Mouse (Mus musculus): Measurements from ENCODE around the gene Oas2.

Gene Oas2

DNA sequence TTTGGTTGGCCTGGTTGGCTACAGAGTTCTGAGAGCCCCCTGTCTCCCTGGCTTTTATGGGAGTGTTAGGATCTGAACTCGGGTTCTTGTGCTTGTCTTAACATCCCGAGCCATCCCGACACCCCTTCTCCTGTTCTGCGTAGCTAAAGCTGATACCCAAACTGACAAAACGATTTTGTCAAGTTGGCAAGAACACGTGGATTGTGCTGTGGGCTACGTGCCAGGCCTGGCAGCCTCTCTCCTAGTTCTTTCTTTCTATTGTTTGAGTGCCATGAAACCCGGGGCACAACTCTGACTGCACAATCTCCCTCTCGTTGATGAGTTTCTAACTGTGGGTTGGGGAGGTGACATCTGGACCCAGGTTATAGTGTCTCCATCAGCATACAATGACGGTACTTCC lies 20.3 kb downstream of the Oas2 start:
- DNase-seq = no peak

DNA sequence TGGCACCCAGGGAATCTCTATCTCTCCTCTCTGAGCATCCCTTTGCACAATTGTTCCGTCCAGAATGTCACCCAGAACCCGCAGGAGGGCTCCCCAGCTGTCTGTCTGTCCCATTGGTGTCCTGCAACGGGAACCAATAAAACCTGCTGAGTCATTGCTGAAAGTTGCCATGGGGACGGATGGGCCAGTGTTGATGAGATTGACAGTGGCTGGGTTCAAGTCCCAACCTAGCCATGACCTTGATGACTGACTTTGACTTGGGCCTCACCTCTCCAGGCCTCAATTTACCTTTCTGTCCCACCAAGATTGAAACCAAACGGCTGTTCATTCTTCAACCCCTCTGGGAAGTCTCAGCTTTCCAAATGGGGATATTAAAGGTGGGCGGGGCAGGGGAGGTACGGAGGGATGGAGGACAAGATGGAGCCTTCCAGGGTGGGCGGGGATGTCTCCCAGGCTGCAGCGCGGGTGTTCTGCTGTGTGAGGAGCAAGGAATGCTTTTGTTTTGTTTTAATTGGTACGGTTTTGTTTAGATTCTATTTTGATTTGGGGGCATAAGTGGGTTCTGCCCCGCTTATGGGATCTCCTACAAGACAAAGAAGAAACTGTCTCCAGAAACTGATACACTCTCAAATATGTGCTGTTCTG lies 23.7 kb downstream of the Oas2 start:
- no peak for DNase-seq

DNA sequence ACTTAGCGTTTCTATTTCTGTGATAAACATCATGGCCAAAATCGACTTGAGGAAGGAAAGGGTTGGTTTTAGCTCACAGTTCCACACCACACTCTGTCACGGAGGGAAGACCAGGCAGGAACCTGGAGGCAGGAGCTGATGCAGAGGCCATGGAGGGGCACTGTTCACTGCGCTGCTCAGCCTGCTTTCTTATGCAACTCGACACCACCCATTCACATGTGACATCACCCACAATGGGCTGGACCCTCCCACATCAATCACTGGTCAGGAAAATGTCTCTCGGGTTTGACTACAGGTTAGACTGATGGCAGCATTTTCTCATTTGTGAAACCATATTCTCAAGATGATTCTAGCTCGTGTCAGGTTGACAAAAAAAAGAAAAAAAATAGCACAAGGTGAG lies 28.6 kb downstream of the Oas2 start:
- DNase-seq = no peak

DNA sequence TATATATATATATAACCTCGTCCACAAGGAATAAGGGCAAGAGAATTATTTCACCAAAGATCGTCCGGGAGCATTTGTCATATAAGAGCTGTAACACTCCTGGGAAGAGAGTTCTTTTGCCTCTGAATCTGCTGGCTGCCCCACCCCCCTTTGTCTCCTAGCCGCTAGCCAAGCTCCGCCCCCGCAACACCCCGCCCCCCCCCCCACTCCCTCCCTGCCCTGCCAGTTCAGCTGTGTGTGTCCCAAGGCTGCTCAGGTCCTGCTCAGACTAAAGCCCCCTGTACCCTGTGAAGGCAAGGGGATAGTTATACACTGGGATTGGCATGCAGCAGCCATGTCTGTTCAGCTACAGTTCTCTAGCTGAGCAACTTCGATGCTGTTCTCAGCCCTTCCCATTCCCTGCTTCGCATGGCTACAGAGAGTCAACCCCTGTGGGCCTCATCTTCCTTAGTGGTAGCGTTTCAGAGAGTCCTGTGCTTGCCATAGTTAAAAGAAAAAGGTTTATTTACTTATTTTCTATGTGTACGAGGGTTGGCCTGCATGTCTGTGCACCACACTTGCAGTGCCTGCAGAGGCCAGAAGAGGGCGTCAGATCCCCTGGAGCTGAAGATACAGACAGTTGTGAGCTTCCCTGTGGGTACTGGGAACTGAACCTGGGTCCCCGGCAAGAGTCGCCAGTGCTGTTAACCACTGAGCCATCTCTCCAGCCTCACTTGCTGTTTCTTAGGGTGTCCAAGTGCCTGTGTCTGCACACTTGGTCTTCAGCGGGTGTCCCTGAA lies 30.9 kb downstream of the Oas2 start:
- no peak for DNase-seq

DNA sequence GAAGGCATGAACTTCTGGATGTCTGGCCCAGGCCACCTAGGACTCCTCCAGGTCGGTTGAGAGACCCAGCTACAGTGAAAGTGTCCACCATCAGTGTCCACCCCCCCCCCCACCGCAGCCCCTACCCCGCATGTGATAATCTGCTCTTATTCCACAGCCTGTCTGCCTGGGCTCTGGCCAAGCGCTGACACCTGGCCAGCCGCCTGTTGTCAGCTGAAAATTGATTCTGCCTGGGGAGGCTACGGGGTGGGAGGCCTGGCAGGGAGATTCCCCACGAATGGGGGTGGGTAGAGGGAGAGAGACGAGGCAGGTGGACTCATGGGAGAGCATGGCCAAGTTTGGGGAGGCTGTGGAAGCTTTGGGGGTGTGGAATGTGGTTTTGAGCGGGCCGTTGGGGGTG lies 32.5 kb downstream of the Oas2 start:
- no peak for DNase-seq

DNA sequence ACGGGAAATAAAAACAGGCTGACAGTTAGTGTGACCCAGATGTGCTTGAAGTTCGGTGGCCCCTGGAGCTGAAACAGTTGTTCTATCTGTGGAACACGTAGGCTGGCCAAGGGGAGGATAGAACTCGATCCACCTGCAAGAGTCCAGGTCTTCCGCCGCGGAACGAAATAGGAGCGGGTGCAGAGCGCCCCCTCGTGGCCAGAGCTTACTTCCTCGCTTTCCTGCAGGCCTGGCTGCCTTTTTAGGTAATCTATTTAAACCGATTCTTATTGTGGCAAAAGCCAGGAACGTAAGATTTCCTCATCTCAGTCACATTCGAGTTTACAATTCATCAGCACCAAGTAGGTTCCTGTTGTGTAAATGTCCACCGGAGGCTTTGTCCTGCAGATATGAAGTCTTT lies 35.3 kb downstream of the Oas2 start:
- no peak for DNase-seq

DNA sequence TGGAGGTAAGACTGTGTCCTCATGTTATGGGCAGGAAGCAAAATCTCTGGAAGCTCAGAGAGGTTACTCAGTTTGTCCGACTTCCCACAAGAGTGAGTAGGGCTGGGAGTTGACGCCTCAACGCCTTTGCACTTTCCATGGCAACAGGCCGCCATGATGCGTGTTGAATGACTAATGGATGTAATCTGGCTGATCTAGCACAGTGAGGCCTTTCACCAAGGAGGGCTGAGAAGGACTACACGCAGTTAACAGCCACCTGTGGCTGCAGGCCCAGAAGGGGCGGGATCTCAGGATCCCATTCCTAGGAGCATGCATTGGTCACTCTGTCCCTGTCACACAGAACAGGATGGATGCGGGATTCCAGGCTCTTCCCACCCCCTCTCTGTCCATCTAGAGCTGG lies 36.9 kb downstream of the Oas2 start:
- DNase-seq = no peak

DNA sequence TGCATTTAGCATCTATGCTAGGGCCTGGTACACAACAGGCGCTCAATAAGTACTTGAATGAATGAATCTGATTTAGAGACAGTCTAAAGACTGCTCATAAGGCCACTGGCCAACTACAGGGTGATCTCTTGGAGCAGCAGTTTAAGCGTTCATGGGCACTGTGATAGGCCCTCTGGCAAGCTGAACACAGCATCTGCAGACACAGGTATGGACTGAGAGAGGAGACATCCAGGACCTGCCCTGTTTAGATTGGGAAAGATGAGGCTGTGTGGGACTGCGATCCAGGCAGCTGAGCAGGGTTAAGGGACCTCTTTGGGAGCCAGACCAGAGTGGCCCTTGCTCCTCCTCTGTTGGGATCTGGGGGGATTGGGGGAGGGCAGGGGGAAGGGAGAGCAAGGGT lies 37.8 kb downstream of the Oas2 start, which contains the start of gene Dtx1:
TSS of gene Dtx1 (minus strand) at position 101 of the 400 bp plus-strand sequence.
- no peak for DNase-seq

DNA sequence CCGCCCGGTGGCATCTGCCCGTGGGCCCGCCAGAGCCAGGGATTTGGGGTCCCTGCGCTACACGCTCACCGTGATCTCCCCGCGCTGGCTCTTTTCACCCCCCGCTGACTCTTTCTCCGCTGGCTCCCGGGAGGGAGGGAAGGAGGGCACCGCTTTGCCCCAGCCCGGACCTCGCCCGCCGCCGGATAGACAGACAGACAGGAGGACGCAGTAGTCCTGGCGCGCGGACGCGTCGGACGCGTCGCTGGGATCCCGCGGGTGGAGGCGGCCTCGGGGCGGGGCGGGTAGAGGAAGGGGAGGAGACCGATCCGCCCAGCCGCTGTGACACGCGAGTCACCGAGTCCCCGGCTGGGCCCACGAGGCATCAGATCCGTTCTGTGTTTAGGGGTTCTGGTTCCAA lies 38.2 kb downstream of the Oas2 start:
- DNase-seq = peak; percentile 95

DNA sequence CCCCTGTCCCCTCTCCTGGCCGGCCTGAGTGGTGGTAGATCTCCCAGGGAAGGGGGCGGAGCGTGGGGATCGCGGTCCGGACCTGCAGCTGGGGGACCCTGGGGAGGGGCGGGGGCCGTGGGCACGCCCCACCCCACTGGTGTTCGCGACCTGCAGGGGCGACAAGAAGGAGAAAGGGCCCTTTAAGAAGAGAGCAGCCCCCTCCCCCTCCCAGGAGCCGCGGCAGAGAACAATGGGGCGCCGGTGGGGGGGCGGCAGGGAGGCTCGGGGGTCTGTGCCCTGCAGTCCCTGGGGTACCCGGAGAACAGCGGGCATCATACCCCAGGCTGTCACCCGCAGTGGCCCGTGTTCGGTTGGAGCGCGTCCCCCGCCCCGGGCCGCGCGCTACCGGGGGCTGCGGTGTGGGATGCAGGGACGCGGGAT lies 38.8 kb downstream of the Oas2 start:
- peak; percentile 91 for DNase-seq

DNA sequence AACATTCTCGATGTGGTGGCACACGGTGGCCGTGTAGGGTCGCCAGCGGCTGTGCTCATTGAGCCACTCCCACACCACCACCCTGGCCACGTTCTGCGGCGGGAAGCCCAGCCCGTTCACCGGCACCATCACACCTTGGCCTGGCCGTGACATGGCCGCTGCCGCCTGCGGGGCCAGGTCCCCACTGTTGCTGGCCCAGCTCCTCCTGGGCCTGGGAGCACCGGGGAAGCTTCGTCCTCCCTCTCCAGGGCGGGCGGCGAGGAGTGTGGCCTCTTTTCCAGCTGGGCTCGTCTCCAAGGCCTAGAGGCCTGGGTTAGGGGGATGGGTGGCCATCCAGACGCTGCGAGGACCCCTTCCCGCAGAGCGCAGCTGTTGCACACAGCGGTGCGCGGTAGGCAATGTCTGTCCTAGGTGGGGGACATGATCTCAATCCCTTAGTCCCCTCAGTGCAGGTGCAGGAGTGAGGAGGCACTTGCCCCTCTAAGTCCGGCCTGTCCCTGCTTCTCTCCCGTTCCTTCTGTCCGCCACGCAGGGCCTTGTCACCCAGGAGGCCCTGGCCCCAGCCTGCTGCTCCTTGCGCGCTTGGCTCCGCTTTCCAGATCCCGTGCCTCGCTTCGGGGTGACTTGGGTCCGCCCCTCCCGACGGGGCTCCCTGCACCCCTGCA lies 39.4 kb downstream of the Oas2 start:
- DNase-seq = no peak

DNA sequence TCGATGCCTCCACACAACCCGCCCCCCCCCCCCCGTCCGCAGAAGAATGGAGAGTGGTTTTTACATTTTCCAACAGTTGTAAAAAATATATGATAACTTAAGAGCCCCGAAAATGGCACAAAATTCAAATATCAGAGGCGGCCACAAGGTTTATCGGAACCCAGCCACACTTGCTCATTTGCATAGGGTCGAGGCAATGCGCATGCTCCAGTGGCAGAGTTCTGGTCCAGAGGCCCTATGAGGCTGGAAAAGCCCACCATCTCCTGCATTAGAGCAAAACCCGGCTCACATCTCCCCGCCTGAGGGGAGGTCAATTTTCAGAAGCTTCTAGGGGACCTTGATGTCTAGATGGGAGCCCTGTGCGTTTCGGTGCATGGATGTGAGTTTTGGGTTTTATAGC lies 42.7 kb downstream of the Oas2 start:
- DNase-seq = no peak

DNA sequence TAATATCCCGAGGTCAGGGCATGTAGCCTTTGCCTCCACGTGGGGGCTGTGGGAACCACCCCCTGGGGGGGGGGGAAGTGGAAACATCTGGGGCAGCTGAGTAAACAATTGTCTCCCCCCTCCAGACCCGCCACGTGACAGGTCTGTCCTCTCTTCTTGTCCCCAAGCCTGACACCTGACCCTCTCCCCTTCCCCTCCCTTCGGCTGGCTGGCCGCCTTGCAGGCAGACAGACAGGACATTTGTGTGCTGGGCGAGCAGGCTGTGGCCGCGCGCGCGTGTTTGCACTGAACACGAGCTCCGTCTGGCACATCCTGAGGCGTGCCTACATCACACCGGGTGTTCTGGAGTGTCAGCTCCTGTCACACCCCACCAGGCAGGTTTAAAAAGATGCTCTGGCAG lies 43.1 kb downstream of the Oas2 start:
- peak; percentile 96 for DNase-seq

DNA sequence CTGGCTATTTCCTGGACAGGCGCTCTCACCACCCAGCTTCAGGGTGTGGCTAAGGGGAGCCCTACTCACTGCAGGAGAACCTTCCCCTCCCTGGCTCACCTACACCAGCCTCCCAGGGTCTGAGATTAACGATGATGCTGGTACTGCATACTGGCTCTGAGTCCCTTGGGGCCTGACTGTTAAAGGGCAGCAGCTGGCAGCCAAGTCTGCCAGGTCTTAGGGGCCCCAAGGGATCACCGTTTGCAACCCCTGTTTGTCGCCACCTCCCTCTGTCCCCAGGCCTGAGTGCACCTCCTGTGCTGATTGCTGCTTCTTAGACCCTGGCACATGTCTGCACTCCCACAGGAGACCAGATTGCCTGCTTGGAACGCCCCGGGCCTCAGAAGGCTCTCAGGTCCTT lies 45.2 kb downstream of the Oas2 start:
- DNase-seq = no peak

DNA sequence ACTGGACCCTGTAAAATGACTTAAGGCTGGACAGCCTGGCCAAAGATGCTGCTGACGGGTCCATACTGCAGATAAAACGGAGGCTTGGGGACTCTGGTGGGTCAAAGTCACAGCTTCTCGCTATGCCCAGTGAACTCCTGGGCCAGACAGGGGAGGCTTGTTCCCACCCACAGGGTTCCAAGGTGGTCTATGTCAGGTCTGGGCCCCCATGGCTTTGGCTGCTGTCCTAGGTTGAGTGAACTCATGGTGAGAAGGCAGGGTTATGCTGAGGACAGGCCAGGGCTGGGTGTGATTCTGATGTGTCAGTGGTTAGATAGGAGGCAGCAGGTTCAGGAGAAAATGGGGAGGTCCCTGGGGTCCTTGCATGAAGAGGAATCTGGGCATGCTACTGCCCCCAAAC lies 46.0 kb downstream of the Oas2 start:
- no peak for DNase-seq

DNA sequence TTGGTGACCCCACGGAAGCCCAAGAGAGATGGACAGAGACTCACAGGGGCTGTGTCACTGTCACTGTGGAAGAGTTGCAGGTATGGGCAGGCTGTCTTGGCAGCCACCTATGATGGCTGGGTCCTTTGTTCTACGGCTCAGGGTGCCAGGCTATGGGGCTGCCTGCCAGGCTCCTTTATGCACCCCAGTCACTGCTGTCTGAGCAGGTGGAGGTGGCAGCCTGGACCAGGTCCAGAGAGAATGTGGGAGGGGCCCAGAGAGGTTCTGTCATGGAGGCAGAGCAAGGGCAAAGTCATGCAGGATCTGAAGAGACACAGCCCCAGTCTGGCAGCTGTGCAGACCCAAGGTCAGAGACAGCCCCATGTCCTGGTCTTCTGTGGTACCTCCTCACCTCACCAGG lies 46.7 kb downstream of the Oas2 start:
- no peak for DNase-seq

DNA sequence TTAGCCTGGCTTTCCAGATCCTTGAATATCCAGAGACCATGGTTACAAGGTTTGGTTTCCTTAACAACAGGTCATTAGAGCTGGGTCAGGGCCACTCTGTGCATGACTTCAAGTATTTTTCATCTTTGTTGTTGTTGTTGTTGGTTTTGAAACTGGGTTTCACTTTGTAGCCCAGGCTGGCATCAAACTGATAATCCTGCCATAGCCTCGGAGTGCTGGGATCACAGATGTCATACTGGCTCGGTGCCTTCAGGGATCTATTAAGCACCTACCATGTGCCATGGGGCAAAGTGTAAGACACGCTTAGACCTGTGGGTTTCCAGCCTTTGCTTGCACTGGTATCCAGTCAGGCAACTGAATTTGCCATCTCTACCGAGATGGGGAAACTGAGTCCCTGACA lies 47.2 kb downstream of the Oas2 start:
- DNase-seq = no peak

DNA sequence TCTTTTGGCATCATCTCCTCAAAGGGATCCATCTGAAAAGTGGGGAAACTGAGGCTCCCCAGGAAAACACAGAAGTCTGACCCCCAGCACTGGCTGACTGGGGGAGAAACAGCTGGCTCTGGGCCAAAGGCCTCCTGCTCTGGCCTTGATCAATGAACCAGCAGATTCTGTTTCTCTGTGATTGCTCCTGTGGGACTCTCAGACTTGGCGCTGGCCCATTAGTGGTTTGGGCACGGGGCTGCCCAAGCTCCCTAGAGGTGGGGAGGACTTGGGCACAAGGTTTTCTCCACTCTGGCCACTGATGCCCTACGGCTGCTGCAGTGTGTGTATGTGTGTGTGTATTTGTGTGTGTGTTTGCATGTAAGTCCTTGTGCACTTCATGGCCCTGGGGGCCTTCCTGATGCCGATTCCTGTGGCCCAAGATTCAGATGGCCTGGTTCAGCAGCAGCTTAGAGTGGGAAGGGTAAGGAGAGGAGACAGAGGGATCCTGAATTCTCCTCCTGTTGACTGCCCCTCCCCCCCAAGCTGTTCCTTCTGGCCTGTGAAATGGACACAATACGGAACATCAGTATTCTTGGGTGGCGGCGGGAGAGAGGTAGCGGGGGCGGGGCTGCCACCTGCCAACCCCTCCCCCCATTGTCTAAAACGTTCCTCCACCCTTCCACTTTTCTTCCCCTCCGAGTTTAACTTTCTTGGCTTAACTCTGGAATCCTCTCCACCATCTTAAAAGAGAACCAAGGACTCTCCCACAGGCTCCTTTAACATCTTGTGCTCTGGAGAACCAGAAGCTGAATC lies 48.5 kb downstream of the Oas2 start:
- no peak for DNase-seq

DNA sequence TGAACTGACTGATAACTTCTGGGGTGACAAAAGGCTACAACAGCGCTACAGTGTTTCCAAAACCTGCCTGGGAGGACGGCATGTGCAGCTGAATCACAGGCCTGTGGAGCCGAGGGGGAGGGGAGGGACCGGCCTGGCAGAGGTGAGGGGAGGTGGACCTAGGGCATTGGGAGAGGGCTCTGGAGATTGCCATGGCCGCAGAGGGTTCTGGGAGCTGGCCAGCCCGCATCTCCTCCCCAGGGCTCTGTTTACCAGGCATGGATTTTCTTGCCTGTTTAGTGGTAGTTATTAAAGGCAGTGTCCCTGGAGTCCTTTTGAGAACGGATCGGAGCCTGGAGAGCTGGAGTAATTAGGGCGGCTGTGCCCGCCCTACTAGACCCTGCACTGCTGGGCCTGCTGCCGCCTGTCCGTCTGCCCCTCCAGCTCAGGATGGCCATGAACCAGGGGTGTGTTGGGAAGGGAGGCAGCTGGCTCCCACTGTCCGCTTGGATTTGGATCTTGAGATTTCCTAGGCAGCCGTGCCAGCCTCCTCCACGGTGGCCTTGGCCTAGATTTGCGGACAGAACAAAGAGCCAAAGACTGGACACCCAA lies 50.8 kb downstream of the Oas2 start:
- peak; percentile 94 for DNase-seq

DNA sequence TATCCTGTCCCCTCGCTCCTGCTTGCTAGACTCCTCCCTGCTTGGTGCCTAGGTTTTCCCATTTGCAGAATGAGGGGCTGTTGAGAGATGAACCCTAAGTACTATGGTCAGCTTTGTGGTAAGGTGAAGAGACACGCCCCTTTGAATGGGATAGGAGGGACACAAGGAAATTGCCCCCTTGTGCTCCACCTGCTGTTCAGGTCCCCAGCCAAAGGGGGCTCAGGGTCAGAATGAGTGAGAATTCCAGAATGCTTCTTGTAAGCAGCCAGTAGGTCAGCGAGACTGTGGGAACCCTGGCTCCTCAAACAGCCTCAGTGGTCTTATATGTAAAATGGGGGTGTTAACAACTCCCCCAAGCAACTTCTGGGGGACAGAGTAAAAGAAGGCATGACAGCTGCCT lies 51.5 kb downstream of the Oas2 start:
- no peak for DNase-seq

DNA sequence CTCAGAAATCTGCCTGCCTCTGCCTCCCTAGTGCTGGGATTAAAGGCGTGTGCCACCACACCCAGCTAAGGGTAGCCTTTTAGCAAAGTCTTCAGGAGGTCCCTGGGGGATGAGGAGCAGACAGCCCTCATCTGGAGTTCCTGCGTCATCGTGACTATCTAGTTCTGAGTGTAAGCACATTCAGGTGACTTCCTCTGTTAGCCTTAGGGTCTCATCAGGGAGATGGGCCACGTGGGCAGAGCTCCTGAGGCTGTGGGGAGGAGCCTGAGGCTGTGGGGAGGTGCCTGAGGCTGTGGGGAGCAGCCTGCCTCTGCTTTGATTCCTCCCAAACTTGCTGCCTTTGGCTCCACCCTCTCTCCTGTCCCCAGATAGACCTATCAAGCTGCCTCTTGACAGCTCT lies 52.8 kb downstream of the Oas2 start:
- no peak for DNase-seq

DNA sequence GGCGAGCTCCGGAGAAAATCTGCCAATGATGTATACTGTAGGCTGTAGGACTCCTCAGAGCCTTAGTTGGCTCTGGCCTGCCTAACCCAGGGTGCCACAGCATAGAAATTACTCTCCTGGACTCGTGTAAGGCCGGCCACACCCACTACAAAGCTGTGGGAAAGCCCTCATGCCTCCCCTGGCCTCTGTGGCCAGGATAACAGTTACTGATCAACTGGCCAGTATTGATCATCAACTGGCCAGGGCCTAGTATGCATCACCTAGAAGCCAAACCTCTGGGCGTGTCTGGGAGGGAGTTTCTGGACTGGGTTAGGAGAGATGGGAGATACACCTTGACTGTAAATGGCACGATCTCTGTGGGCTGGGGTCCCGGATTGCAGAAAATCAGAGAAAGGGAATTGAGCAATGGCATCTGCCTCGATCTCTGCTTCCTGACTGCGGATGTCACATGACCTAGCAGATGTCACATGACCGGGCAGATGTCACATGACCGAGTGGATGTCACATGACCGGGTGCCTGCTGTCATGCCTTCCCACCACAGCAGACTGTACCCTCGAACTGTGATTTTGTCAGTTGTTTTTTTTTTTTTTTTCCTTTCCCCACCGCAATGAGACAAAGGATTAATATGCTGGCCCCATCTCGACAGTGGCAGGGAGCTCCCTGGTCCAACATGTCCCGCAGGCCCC lies 53.5 kb downstream of the Oas2 start:
- no peak for DNase-seq

All from heart, adult 11 months (tissue).